Mouse (Mus musculus) ovary, postnatal 10 days (tissue): ENCODE measurements around the gene Adamtsl5.

Experiments
- DNase-seq: peaks from one replicate; pipeline ENCODE4 v3.0.0; 2022; ENCODE audit warnings: low spot score

The Adamtsl5 gene

GRCm38 (mm10) chr10:80321014-80321669 is 27.1 kb downstream of the Adamtsl5 start:
- no peak for DNase-seq

- peak; percentile 78 for DNase-seq
Observed at GRCm38 (mm10) chr10:80320340-80320760, 27.9 kb downstream of the Adamtsl5 start, which contains the start of gene 2310011J03Rik. TSS of gene 2310011J03Rik (minus strand) at chr10:80320537.

- no peak for DNase-seq
Observed at GRCm38 (mm10) chr10:80317011-80317410, 31.2 kb downstream of the Adamtsl5 start.

GRCm38 (mm10) chr10:80316359-80316781 is 31.8 kb downstream of the Adamtsl5 start:
- DNase-seq = no peak

GRCm38 (mm10) chr10:80315315-80315714 is 32.9 kb downstream of the Adamtsl5 start:
- no peak for DNase-seq

GRCm38 (mm10) chr10:80314494-80315001 is 33.7 kb downstream of the Adamtsl5 start:
- DNase-seq = no peak

- no peak for DNase-seq
Observed at GRCm38 (mm10) chr10:80313627-80314201, 34.5 kb downstream of the Adamtsl5 start.

GRCm38 (mm10) chr10:80312586-80313504 is 35.4 kb downstream of the Adamtsl5 start:
- no peak for DNase-seq

GRCm38 (mm10) chr10:80311560-80311959 is 36.7 kb downstream of the Adamtsl5 start:
- DNase-seq = no peak

GRCm38 (mm10) chr10:80304862-80305261 is 43.4 kb downstream of the Adamtsl5 start:
- no peak for DNase-seq

- DNase-seq = no peak
Observed at GRCm38 (mm10) chr10:80304458-80304857, 43.8 kb downstream of the Adamtsl5 start.

- no peak for DNase-seq
Observed at GRCm38 (mm10) chr10:80302471-80302881, 45.7 kb downstream of the Adamtsl5 start.

GRCm38 (mm10) chr10:80302082-80302355 is 46.2 kb downstream of the Adamtsl5 start:
- no peak for DNase-seq

GRCm38 (mm10) chr10:80301256-80302081 is 46.7 kb downstream of the Adamtsl5 start:
- DNase-seq = no peak

GRCm38 (mm10) chr10:80300672-80301181 is 47.5 kb downstream of the Adamtsl5 start:
- DNase-seq = no peak

GRCm38 (mm10) chr10:80299824-80300223 is 48.4 kb downstream of the Adamtsl5 start:
- DNase-seq = no peak

- DNase-seq = no peak
Observed at GRCm38 (mm10) chr10:80299301-80299700, 48.9 kb downstream of the Adamtsl5 start.

- no peak for DNase-seq
Observed at GRCm38 (mm10) chr10:80298571-80299281, 49.5 kb downstream of the Adamtsl5 start.

GRCm38 (mm10) chr10:80297526-80298133 is 50.6 kb downstream of the Adamtsl5 start:
- DNase-seq = no peak

- no peak for DNase-seq
Observed at GRCm38 (mm10) chr10:80296824-80297223, 51.4 kb downstream of the Adamtsl5 start.
